Mouse (Mus musculus) lung, postnatal 36 days (tissue): ENCODE data around the gene Ttc34.

Experiments used
- DNase-seq: peaks from one replicate; pipeline ENCODE4 v3.0.0; 2022; ENCODE audit warnings: mixed read lengths

Ttc34 gene

DNA sequence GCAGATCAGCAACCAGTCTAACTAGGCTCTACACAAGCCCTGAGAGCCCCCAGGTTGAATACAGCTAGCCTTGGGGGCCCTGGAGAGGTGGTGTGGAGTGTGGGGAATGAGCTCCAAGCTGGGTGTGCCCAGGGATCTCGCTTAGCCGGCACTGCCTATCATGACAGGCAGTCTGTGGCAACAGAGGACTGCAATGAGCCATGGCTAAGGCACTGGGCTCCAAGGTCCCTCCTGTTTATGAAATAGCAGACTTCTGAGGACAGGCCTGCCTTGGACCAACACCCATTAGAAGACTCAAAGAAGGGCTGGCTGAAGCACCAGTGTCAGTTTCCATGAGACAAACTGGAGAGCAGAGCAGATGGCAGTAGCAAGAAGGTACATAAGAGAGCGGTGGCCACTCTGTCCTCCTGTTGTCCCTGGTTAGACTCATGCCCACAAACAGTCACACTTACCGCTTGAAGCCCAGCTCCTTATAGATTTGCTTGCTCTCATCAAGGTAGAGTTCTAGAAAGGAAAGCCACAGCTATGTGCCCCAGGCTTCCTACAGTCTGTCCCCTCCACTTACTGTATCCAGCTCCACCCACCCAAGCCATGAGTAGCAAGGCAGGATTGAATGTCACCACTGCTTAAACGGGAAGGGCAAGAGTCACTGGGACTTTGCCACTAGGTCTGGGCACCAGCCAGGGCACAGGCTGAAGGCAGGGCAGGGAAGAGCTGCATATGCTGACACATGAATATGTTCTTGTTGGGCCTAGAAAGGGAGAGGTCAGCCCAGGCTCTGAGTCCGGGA lies 60.6 kb downstream of the Ttc34 start:
- no peak for DNase-seq

GRCm38 (mm10) chr4:154898506-154899446 lies 61.5 kb downstream of the Ttc34 start, which contains the start of gene Fam213b:
TSS of gene Fam213b (minus strand) at chr4:154899135.
- peak; percentile 91 for DNase-seq

DNA sequence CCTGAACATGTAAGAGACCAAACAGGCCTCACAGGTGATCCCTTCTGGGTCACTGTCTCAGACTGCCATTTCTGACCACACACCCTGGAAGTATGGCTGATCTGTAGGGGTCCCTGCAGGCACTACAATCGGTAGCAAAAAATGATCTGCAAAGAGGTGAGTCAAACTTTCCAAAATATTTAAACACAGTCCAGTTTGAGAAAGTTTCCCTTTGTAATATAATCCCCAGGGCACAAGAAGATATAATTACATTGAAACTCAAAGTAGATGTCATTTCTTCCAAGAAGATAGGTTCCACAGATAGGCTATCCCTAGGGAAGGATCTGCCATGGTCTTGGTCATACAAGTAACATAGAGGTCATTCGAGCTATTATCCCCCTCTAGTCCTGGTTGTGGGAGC lies 65.1 kb downstream of the Ttc34 start:
- DNase-seq: no peak

DNA sequence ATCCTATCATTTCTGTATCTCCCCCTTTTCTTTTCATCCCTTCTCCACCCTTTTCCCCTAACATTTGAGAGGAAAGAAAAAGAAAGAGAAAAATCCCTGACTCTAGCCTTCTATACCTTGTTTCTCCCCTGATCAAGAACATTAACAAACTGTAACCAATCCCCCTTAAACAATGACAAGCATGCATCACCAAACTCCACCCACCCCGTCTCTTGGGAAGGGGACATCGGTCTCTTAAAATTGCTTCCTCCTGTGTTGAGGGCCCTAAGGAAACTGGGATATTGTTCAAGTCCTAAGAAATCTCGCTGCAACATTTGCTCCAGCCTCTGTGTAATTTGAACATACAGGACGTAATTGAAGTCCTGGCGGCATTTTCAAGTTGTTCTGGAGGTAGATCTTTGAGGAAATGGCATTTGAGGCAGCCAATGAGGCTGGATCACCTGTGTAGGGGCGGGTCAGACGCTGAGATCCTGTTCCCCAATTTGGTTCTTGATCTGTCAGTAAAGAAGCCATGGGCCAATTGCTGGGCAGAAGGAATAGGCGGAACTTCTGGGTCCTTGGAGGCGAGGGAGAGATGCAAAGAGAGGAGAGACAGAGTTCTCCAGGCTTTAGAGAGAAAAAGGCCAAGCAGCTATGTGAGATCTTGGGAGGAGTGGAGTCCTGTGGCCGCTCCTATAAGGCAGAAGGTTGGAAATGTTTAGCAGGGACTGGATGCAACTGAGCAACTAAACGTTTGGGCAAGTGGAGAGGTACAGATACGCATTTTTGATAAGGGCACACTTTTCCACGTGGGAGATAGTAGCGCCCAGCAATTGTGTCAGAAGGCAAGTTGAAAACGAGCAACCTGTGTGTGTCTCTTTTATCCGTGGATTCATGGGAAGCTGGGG lies 67.2 kb downstream of the Ttc34 start:
- peak; percentile 94 for DNase-seq

- DNase-seq: peak; percentile 91
Measured at GRCm38 (mm10) chr4:154907833-154908232, 70.6 kb downstream of the Ttc34 start.

DNA sequence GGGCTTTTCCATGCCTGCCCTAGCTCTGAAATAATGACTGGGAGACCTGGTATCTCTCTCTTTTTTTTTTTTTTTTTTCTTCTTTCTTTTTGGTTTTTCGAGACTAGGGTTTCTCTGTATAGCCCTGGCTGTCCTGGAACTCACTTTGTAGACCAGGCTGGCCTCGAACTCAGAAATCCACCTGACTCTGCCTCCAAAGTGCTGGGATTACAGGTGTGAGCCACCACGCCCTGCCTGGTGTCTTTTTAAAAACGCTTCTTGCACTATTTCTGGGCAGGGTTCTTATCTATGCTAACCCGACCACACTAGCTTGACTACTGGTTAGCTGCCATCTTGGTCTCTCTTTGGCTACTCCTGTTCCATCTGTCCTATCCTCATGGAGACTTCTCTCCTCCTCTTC lies 71.2 kb downstream of the Ttc34 start:
- DNase-seq: no peak

- peak; percentile 66 for DNase-seq
Measured at GRCm38 (mm10) chr4:154910606-154911522, 73.6 kb downstream of the Ttc34 start.

DNA sequence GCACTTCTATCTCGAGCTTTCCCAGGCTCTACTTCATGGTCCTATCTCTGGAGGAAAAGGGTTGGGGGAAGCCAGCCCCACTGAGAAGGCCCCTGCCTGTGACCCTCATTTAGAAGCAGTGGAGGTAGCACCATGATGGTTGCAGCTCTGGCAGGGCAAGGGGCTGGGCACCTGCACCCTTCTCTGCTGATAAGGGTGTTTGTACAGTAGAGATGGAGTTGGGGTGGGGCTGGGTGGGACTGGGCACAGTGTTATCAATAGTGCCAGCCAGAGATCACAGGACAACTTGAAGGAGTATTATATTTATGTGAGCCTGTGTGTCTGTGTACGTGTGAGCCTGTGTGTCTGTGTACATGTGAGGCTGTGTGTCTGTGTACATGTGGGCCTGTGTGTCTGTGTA lies 74.4 kb downstream of the Ttc34 start:
- DNase-seq: no peak

- DNase-seq: no peak
Measured at GRCm38 (mm10) chr4:154913845-154914244, 76.6 kb downstream of the Ttc34 start.

GRCm38 (mm10) chr4:154914252-154914651 lies 77.0 kb downstream of the Ttc34 start:
- DNase-seq: no peak

GRCm38 (mm10) chr4:154914707-154915106 lies 77.4 kb downstream of the Ttc34 start:
- no peak for DNase-seq

- DNase-seq: no peak
Measured at GRCm38 (mm10) chr4:154915286-154915685, 78.0 kb downstream of the Ttc34 start.

DNA sequence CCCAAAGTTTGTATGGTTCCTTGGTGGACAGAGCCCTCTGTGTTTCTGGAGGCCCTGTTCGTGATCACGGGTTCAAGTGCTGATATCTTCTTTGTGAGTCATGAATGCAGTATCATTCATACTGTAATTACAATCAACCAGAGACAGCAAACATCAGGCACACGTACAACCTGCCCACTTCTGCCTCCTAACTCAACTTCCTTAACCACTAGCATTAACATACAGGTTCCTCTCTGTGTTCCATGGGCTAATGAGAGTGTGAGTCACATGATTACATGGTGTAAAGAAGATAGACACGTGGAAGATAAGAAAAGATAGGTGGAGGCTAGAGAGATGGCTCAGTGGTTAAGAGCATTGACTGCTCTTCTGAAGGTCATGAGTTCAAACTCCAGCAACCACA lies 79.4 kb downstream of the Ttc34 start:
- no peak for DNase-seq
